Mouse (Mus musculus) neural tube, embryonic 13.5 days (tissue): ENCODE measurements around the gene Dennd4a. TPM values are rescaled to one million over a fixed set of nuclear protein-coding genes. Genes with fewer than 3 reads are reported as not detected.

Experiments used
- ATAC-seq: fragments of 200-750 bp; cut with Nextera tagmentation; 2 replicates; pipeline ENCODE4 v1.8.0; 2017; ENCODE audit warnings: low read depth, mild to moderate bottlenecking, moderate TSS enrichment, moderate library complexity
- H3K27ac ChIP-seq: fragments of 300-500 bp; sonication (generic); replicated peaks from 2 replicates; pipeline ENCODE4 v1.5.1; 2015; ENCODE audit warnings: moderate library complexity, mild to moderate bottlenecking, inconsistent platforms
- H3K27me3 ChIP-seq: fragments of 300-500 bp; sonication (generic); 2 replicates; pipeline ENCODE4 v1.6.1; 2015; ENCODE audit warnings: mild to moderate bottlenecking, inconsistent platforms
- H3K36me3 ChIP-seq: fragments of 300-500 bp; sonication (generic); 2 replicates; pipeline ENCODE4 v1.6.1; 2015; ENCODE audit warnings: mild to moderate bottlenecking, inconsistent platforms
- H3K4me1 ChIP-seq: fragments of 300-500 bp; sonication (generic); replicated peaks from 2 replicates; pipeline ENCODE4 v1.6.1; 2015; ENCODE audit warnings: inconsistent platforms
- H3K4me2 ChIP-seq: fragments of 300-500 bp; sonication (generic); 2 replicates; pipeline ENCODE4 v1.6.1; 2015; ENCODE audit warnings: inconsistent platforms, mild to moderate bottlenecking, moderate library complexity
- H3K4me3 ChIP-seq: fragments of 300-500 bp; sonication (generic); 2 replicates; pipeline ENCODE4 v1.5.1; 2015; ENCODE audit warnings: mild to moderate bottlenecking, inconsistent platforms
- H3K9ac ChIP-seq: fragments of 300-500 bp; sonication (generic); 2 replicates; pipeline ENCODE4 v1.6.1; 2015; ENCODE audit warnings: moderate library complexity, mild to moderate bottlenecking, inconsistent platforms
- H3K9me3 ChIP-seq: fragments of 300-500 bp; sonication (generic); 2 replicates; pipeline ENCODE4 v1.6.1; 2016; ENCODE audit warnings: inconsistent platforms
- WGBS: fragments of 180-500 bp; shearing (Covaris S2); methylation state at CpG from one replicate; pipeline ENCODE4 v1.1.7; 2015; 5-methylcytosine and 5-hydroxymethylcytosine counted together
- polyA plus RNA-seq: library from polyadenylated mRNA; unstranded; fragments of >200 nt; fragmentation: Nextera tagmentation; extraction: Ambion mirVana; gene quantifications from 2 replicates; pipeline ENCODE4 v1.2.1, GENCODE M21; 2015

Dennd4a gene
- polyA plus RNA-seq, 1 experiment from 2014 or later = 9.1 TPM

GRCm38 (mm10) chr9:64907441-64907840 is 96.3 kb downstream of the Dennd4a start:
- Histone ChIP-seq H3K4me1 (no peaks in the 10 kb centered on the region), H3K27ac (no peak overlapping the region), H3K36me3 (peaks cover 56% of the 10 kb centered on the region), H3K4me2 (no peak overlapping the region), H3K9me3 (no peaks in the 10 kb centered on the region), H3K9ac (no peak overlapping the region), H3K27me3 (no peaks in the 10 kb centered on the region), H3K4me3 (no peak overlapping the region)
- no peak for ATAC-seq
- WGBS = 92% methylated on average over 3 of the region's 3 CpGs

- Histone ChIP-seq H3K4me3 (no peak overlapping the region), H3K27ac (no peak overlapping the region), H3K36me3 (peaks cover 55% of the 10 kb centered on the region), H3K9ac (no peak overlapping the region), H3K27me3 (no peaks in the 10 kb centered on the region), H3K9me3 (no peaks in the 10 kb centered on the region), H3K4me2 (no peak overlapping the region), H3K4me1 (no peaks in the 10 kb centered on the region)
- WGBS = 95% methylated on average over 4 of the region's 4 CpGs
- no peak for ATAC-seq
These were observed 102.3 kb downstream of the Dennd4a start for GRCm38 (mm10) chr9:64913406-64913805.

- H3K4me1 ChIP-seq = no peaks in the 10 kb centered on the region
- H3K27ac ChIP-seq = no peak overlapping the region
- 91% methylated on average over 2 of the region's 2 CpGs for WGBS
- no peak overlapping the region for H3K4me2 ChIP-seq
- ATAC-seq = no peak
- no peaks in the 10 kb centered on the region for H3K9me3 ChIP-seq
- H3K27me3 ChIP-seq = no peaks in the 10 kb centered on the region
- H3K36me3 ChIP-seq = peaks cover 57% of the 10 kb centered on the region
- no peak overlapping the region for H3K9ac ChIP-seq
- no peak overlapping the region for H3K4me3 ChIP-seq
These were observed 102.8 kb downstream of the Dennd4a start for GRCm38 (mm10) chr9:64913973-64914372.

GRCm38 (mm10) chr9:64914629-64915028 is 103.5 kb downstream of the Dennd4a start:
- H3K27me3 ChIP-seq = no peaks in the 10 kb centered on the region
- no peak overlapping the region for H3K9ac ChIP-seq
- no peaks in the 10 kb centered on the region for H3K4me1 ChIP-seq
- no peak overlapping the region for H3K4me2 ChIP-seq
- 87% methylated on average over 4 of the region's 4 CpGs for WGBS
- H3K27ac ChIP-seq = no peak overlapping the region
- H3K36me3 ChIP-seq = peaks cover 54% of the 10 kb centered on the region
- H3K9me3 ChIP-seq = no peaks in the 10 kb centered on the region
- no peak overlapping the region for H3K4me3 ChIP-seq
- no peak for ATAC-seq

- Histone ChIP-seq H3K27me3 (no peaks in the 10 kb centered on the region), H3K4me2 (peak overlapping the region; percentile 30), H3K27ac (no peak overlapping the region), H3K36me3 (peaks cover 41% of the 10 kb centered on the region), H3K4me1 (no peaks in the 10 kb centered on the region), H3K4me3 (peak overlapping the region; percentile 11; the same call in 1 of the 2 replicates), H3K9me3 (no peaks in the 10 kb centered on the region), H3K9ac (no peak overlapping the region)
- WGBS = 42% methylated on average over 16 of the region's 16 CpGs
- ATAC-seq = no peak
These were observed 107.4 kb downstream of the Dennd4a start for GRCm38 (mm10) chr9:64918560-64918959.

GRCm38 (mm10) chr9:64925771-64926170 is 114.6 kb downstream of the Dennd4a start:
- H3K4me3 ChIP-seq = no peak overlapping the region

GRCm38 (mm10) chr9:64926201-64926991 is 115.3 kb downstream of the Dennd4a start:
- 80% methylated on average over 8 of the region's 8 CpGs for WGBS
- H3K27me3 ChIP-seq = no peaks in the 10 kb centered on the region
- H3K36me3 ChIP-seq = peaks cover 8% of the 10 kb centered on the region; the same call in 1 of the 2 replicates
- H3K9ac ChIP-seq = no peak overlapping the region
- no peaks in the 10 kb centered on the region for H3K9me3 ChIP-seq
- no peak overlapping the region for H3K27ac ChIP-seq
- H3K4me3 ChIP-seq = no peak overlapping the region
- ATAC-seq = no peak
- H3K4me1 ChIP-seq = no peaks in the 10 kb centered on the region
- H3K4me2 ChIP-seq = no peak overlapping the region

More at GRCm38 (mm10) chr9:64925771-64926170, 114.6 kb downstream of the Dennd4a start:
- Histone ChIP-seq H3K4me2 (no peak overlapping the region), H3K9ac (no peak overlapping the region), H3K4me1 (no peaks in the 10 kb centered on the region), H3K36me3 (peaks cover 14% of the 10 kb centered on the region; the same call in 1 of the 2 replicates), H3K9me3 (no peaks in the 10 kb centered on the region), H3K27me3 (no peaks in the 10 kb centered on the region), H3K27ac (no peak overlapping the region)
- no peak for ATAC-seq
- WGBS = 56% methylated on average over 5 of the region's 5 CpGs

GRCm38 (mm10) chr9:64930256-64930655 is 119.1 kb downstream of the Dennd4a start:
- H3K4me1 ChIP-seq = peaks cover 11% of the 10 kb centered on the region; the same call in 1 of the 2 replicates
- WGBS = 85% methylated on average over 4 of the region's 4 CpGs

GRCm38 (mm10) chr9:64931751-64932610 is 120.8 kb downstream of the Dennd4a start:
- Histone ChIP-seq H3K4me2 (no peak overlapping the region), H3K4me3 (no peak overlapping the region), H3K27me3 (no peaks in the 10 kb centered on the region), H3K27ac (no peak overlapping the region), H3K36me3 (no peaks in the 10 kb centered on the region), H3K9me3 (no peaks in the 10 kb centered on the region), H3K9ac (no peak overlapping the region), H3K4me1 (peaks cover 11% of the 10 kb centered on the region; the same call in 1 of the 2 replicates)
- 78% methylated on average over 7 of the region's 7 CpGs for WGBS
- no peak for ATAC-seq

More at GRCm38 (mm10) chr9:64930256-64930655, 119.1 kb downstream of the Dennd4a start:
- Histone ChIP-seq H3K27ac (no peak overlapping the region), H3K27me3 (no peaks in the 10 kb centered on the region), H3K4me3 (no peak overlapping the region), H3K9me3 (no peaks in the 10 kb centered on the region), H3K9ac (no peak overlapping the region), H3K36me3 (no peaks in the 10 kb centered on the region), H3K4me2 (no peak overlapping the region)
- ATAC-seq = no peak

GRCm38 (mm10) chr9:64934015-64934754 is 123.0 kb downstream of the Dennd4a start:
- no peaks in the 10 kb centered on the region for H3K9me3 ChIP-seq
- WGBS = 71% methylated on average over 15 of the region's 15 CpGs
- no peak overlapping the region for H3K4me3 ChIP-seq
- H3K4me1 ChIP-seq = peaks cover 11% of the 10 kb centered on the region; the same call in 1 of the 2 replicates
- 0 out of 2 replicates have a peak overlapping the region, but pooled peaks have one; percentile 9 for H3K4me2 ChIP-seq
- no peaks in the 10 kb centered on the region for H3K27me3 ChIP-seq
- H3K27ac ChIP-seq = no peak overlapping the region
- ATAC-seq = no peak
- H3K36me3 ChIP-seq = no peaks in the 10 kb centered on the region
- H3K9ac ChIP-seq = no peak overlapping the region

- Histone ChIP-seq H3K9ac (no peak overlapping the region), H3K27me3 (no peaks in the 10 kb centered on the region), H3K27ac (no peak overlapping the region), H3K4me3 (no peak overlapping the region), H3K4me2 (no peak overlapping the region), H3K9me3 (no peaks in the 10 kb centered on the region), H3K36me3 (no peaks in the 10 kb centered on the region), H3K4me1 (peaks cover 11% of the 10 kb centered on the region; the same call in 1 of the 2 replicates)
- 7% methylated on average over 6 of the region's 6 CpGs for WGBS
- ATAC-seq = no peak
These were observed 125.4 kb downstream of the Dennd4a start for GRCm38 (mm10) chr9:64936508-64936907.
